Mouse (Mus musculus) left cerebral cortex, adult 11 months (tissue): Measurements from ENCODE around the gene Rai14.
"Not testable (repeated sequence)": the region's sequence is repeated elsewhere in the genome, so short reads cannot be mapped to it uniquely, and the experiment has no call there.

Experiments used
- DNase-seq: peaks from one replicate; pipeline ENCODE4 v3.0.0; 2022; ENCODE audit warnings: low spot score

Gene Rai14

GRCm38 (mm10) chr15:10533361-10533760 lies 181.1 kb downstream of the Rai14 start:
- DNase-seq, result not testable (repeated sequence)

- no peak for DNase-seq
Measured at GRCm38 (mm10) chr15:10531352-10531751, 183.1 kb downstream of the Rai14 start.

GRCm38 (mm10) chr15:10525896-10526295 lies 188.5 kb downstream of the Rai14 start:
- DNase-seq, result no peak
